Mouse (Mus musculus): ENCODE measurements around the gene Espn.

DNA sequence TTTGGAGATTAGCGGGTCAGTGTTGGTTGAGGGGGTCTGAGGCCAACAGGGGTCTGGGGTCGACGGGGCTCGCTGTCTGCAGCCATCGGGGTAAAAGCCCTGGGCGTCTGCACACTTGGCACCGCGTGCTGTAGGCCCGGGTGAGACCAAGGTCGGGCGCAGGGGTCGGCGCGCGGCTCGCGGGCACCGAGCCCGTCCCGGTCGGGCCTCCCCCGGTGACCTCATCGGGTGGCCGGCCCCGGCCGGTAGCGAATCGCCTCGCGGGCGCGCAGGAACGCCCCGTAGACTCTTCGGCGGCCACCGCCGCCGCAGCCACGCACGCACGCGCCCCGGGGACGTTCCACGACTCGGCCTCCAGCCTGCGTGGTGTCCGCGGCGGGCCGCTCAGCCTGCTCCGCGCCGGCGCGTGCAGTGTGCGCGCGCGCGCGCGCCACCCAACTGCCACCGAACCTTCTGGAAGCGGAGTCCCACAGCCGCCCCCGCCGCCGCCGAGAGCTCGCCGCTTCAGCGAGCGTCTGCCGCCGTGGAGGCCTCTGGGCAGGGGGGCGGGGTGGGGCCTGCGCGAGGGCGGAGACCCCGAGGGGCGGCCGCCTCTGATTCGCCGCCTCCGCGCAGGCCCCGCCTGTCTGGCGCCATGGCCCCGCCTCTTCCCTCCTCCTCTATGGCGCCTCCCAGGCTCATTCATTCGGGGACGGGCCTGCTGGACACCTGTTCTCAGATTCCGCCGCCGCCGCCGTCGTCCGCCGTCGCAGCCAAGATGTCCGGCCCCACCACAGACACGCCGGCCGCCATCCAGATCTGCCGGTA, 25.6 kb upstream of the Espn start, which contains the start of gene Acot7:
- TF ChIP-seq GATA1 (IDR thresholded peaks at IDR 0.05; ENCODE audit: low read length) (no peak), TAL1 (IDR thresholded peaks at IDR 0.05; ENCODE audit: low read length) (no peak)

Data from erythroblast, embryonic 14.5 days (primary cell).